7 mouse cellular contexts compared by ENCODE assay signal in the genomic region with DNA sequence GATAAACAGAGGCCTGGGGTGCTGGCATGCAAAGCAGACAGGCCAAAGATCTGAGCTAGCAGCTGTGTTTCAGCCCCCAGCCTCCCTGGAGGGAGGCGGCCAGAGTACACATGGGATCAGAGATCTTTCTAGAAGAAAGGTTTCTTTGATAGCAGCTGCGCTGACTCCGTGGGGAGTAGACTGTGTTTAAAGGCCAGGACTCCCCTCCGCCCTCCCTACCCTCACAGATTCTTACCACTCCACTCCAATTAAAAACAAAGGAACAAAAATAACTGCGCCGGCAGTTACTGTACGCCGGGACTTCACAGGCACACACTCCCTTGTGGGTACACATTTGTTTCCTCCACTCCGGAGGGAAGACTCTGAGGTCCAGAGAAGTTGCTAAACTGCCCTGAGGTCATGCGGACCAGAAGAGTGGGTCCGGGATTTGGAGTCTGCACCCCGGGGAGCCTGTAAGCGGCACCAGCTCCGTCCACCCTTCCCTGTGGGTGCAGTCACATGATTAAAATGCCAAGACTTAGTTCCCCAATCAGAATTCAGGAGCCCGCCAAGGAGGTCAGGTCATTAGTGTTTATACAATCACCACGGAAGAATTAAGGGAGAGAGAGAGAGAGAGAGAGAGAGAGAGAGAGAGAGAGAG.
DNase-seq lines count a peak whose midpoint lies in the region; ATAC-seq lines count a peak whose summit lies in the region.

No protein-coding gene starts in this region.

- H3K4me2 ChIP-seq in heart, embryonic 16.5 days (ENCODE audit: low read depth, low read length): peak overlapping the region; percentile 79
- peak overlapping the region; percentile 45 for H3K4me2 ChIP-seq in midbrain, embryonic 13.5 days (replicated peaks)

- 4% methylated on average over 16 of the region's 16 CpGs for WGBS in heart, embryonic 16.5 days
- WGBS in midbrain, embryonic 13.5 days: 1% methylated on average over 16 of the region's 16 CpGs

- H3K27ac ChIP-seq in heart, embryonic 16.5 days (ENCODE audit: low read length): peak overlapping the region; percentile 79
- peak overlapping the region; percentile 77 for H3K27ac ChIP-seq in midbrain, embryonic 13.5 days

- H3K27me3 ChIP-seq in heart, embryonic 16.5 days (ENCODE audit: control insufficient read depth, insufficient read depth, low read length): no peaks in the 10 kb centered on the region
- 0 out of 2 replicates have a peak, but pooled peaks cover 4% of the 10 kb centered on the region for H3K27me3 ChIP-seq in midbrain, embryonic 13.5 days

- H3K4me3 ChIP-seq in heart, embryonic 16.5 days (ENCODE audit: low read length): peak overlapping the region; percentile 55
- peak overlapping the region; percentile 12; the same call in 1 of the 2 replicates for H3K4me3 ChIP-seq in midbrain, embryonic 13.5 days (replicated peaks)

- peak overlapping the region; percentile 69 for H3K9ac ChIP-seq in heart, embryonic 16.5 days (ENCODE audit: low read length)
- no peak overlapping the region for H3K9ac ChIP-seq in midbrain, embryonic 13.5 days (replicated peaks)

- DNase-seq in adrenal gland, adult 8-10 months: peak; percentile 31
- peak; percentile 66 for DNase-seq in embryo, embryonic 11 days
- peak; percentile 14 to 27 for DNase-seq in kidney, postnatal 36 days
- no peak for DNase-seq in thymus, postnatal 10 days (ENCODE audit: low spot score in 2 of 2)
- no peak for DNase-seq in left cerebral cortex, postnatal 36 days (ENCODE audit: low spot score in 2 of 2)

- H3K4me1 ChIP-seq in heart, embryonic 16.5 days (ENCODE audit: control insufficient read depth, insufficient read depth, low read length): peaks cover 11% of the 10 kb centered on the region
- peaks cover 61% of the 10 kb centered on the region for H3K4me1 ChIP-seq in midbrain, embryonic 13.5 days (replicated peaks)

- intact Hi-C loops in left cerebral cortex, postnatal 36 days (cut with DNase I): no loop called here

- peak; percentile 47 for ATAC-seq in heart, embryonic 16.5 days (replicated peaks; ENCODE audit: extremely low read depth, insufficient read depth, low FRiP score)
- ATAC-seq in midbrain, embryonic 13.5 days: peak; percentile 21

- no peaks in the 10 kb centered on the region for H3K36me3 ChIP-seq in heart, embryonic 16.5 days (ENCODE audit: control insufficient read depth, insufficient read depth)
- H3K36me3 ChIP-seq in midbrain, embryonic 13.5 days: no peaks in the 10 kb centered on the region

- no peaks in the 10 kb centered on the region for H3K9me3 ChIP-seq in heart, embryonic 16.5 days (replicated peaks; ENCODE audit: control insufficient read depth, low read length)
- H3K9me3 ChIP-seq in midbrain, embryonic 13.5 days: no peaks in the 10 kb centered on the region

Comparison
In these comparisons a context has a peak if more than half of its experiments do, and no peak if none do; other contexts are left out.
1. DNase-seq: peak in adrenal gland, adult 8-10 months (single experiment), embryo, embryonic 11 days (single experiment) and kidney, postnatal 36 days (2 of 2); none in thymus, postnatal 10 days (0 of 2) and left cerebral cortex, postnatal 36 days (0 of 2).